Mouse (Mus musculus) gastrocnemius, postnatal 10 days (tissue): ENCODE results near the gene Apoc2. TPM values are rescaled to one million over a fixed set of nuclear protein-coding genes. Genes with fewer than 3 reads are reported as not detected.

Experiments
- DNase-seq: peaks from one replicate; pipeline ENCODE4 v3.0.0; 2021; ENCODE audit warnings: mixed read lengths
- total RNA-seq, 2 experiments: library from RNA; stranded (reverse); gene quantifications; 2 replicates each; pipeline ENCODE4 v1.2.3; 2021

The Apoc2 gene
- total RNA-seq, 2 experiments from 2014 or later: 0.61 TPM; not detected in 1

DNA sequence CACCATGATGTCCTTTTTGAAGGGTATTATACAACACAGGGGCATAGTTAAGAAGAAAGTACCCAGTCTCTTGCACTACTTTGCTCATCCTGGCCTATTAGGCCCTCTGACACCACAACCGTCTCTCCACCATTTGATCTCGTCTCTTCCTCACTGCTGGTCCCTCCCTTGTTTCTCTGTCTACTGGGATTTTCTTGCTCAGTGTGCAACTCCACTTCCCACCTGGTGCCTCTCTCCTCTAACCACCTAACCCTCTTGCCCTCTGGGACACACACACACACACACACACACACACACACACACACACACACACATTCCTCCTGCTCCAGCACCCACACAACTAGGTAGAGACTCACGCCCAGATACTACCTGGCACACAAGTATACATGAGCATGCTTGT, 1.2 kb upstream of the Apoc2 start:
- no peak for DNase-seq

DNA sequence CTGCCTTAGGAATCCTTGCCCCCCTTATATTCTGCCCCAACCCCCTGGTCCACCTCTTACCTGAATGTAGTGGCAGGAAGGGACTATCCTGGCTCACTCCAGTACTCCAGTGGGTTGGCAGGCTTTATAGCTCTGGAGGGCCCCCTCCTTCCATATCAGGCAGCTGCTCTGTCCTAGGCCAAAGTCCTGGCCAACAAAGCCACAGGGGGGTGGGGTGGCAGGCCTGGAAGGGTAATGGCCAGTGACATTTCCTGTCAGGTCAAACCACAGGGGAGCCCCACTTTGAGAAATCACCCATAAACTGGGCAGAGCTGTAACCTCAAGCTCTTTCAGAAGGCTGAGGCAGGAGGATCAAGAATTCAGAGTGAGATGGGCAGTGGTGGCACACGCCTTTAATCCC, 1.1 kb downstream of the Apoc2 start:
- DNase-seq: no peak

DNA sequence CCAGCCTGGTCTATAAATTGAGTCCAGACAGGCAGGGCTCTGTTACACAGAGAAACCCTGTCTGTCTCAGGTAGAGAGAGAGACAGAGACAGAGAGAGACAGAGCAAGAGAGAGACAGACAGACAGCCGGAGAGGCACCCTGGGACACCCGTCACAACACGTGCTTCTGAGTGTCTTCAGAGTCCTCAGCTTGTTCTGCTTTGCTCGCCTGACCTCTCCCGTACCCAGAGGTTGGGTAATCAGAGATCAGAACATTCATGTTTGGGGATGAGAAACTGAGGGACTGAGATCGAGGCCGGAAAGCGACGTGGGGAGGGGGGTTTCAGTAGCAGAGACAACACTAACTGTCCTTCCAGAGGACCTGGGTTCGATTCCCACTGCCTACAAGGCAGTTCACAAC, 1.9 kb downstream of the Apoc2 start:
- no peak for DNase-seq

DNA sequence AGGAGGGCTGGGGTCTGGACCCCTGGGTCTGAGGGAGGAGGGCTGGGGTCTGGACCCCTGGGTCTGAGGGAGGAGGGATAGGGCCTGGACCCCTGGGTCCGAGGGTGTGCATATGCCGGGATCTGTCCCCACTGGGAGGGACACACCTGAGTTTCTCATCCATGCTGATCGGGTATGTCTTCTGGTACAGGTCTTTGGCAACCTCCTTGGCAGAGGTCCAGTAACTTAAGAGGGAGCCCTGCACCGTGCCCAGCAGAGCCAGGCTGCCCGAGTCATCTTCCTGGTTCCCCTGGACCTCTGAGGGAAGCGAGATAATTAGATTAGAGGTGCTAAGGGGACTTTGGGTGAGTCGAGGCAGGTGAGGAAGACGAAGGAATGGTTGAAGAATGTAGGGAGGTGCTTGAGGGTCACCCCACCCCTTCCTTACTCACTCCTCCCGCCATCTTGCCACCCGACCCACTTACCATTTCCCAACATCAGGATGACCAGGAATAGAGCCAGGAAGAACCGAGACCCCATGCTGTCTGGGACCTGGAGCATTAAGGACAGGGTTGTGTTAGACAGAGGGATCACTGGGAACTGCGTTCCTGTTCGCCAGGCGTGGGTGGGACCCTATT, 4.5 kb downstream of the Apoc2 start:
- no peak for DNase-seq

DNA sequence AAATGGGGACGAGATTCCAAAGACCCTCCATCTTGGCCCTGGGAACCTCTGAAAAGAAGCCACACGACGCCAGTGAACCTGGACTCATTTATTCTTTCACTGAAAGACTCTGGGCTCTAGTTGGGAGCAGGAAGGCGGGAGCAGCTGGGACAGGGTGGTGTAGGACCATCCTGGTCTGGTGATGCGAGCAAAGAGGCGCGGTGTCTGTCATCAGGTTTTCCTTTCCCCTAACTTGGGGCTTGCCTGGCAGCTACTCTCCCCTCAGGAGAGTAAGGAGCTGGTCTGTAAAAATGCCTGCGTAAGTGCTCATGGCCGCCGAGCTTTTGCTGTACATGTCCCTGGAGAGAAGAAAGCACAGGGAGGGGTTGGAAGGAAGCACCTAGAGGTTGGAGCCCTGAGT, 6.2 kb downstream of the Apoc2 start:
- DNase-seq: no peak

DNA sequence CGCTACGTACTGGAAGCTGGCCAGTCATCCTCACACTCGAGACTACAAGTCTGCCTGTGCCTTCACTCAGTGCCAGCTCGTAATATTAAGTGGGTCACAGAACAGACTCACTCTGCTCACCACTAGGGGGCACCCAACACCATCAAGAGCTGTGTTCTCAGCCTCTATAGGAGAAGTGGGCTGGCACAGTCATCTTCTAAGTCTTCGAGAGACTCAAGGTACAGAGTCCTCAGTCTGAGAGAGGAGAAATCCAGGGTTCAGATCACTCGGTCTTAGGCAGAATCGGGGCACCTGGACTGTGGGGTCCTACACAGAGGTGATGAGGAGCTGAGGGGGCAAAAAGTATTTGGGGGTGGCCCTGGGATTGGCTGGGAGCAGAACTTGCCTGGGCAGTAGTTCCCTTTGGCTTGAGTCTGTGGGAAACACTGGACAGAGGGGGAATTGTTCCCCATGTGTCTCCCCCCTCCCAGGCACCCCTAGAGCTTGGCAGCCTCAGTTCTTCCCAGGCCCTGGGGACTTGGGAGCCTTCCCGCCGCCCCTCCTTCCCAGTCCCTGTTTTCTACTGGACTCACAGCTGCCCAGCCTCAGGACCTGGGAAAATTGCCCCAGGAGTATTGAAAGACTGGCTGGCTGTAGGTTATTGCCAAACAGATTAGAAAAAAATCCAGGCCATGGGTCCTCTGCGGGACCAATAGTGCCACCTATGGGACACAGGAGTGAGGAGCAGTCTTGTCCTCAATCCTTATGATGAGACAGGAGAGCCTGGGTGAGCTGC, 8.6 kb downstream of the Apoc2 start:
- DNase-seq: peak; percentile 91

DNA sequence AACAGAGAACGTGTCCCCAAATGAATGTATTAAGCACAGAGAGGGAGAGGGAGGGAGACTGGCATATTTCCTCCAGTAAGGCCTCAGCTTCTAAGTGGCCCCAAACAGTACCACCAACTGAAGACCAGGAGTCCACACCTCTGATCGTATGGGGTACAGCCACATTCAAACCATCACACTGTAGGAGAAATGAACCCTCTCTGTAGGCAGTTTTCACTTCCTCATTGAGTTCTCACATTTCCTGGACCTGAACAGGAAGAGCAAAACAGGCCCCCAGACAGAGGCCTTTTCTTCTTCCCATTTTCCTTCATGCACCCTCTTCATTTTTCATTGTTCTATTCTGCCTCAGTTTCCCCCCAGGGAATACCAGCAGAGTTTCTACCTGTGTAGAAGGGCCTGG, 10.3 kb downstream of the Apoc2 start:
- DNase-seq: no peak

DNA sequence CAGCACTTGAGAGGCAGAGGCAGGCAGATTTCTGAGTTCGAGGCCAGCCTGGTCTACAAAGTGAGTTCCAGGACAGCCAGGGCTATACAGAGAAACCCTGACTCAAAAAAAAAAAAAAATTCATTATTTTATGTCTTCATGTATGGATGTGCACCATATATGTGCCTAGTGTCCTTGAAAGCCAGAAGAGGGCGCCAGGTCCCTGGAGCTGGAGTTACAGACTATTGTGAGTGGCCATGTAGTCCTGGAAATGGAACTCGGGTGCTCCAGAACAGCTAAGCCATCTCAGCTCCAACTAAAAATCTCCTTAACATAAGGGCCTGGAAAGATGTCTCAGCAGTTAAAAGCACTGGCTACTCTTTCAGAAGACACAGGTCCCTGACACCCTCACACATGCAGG, 11.0 kb downstream of the Apoc2 start:
- no peak for DNase-seq

DNA sequence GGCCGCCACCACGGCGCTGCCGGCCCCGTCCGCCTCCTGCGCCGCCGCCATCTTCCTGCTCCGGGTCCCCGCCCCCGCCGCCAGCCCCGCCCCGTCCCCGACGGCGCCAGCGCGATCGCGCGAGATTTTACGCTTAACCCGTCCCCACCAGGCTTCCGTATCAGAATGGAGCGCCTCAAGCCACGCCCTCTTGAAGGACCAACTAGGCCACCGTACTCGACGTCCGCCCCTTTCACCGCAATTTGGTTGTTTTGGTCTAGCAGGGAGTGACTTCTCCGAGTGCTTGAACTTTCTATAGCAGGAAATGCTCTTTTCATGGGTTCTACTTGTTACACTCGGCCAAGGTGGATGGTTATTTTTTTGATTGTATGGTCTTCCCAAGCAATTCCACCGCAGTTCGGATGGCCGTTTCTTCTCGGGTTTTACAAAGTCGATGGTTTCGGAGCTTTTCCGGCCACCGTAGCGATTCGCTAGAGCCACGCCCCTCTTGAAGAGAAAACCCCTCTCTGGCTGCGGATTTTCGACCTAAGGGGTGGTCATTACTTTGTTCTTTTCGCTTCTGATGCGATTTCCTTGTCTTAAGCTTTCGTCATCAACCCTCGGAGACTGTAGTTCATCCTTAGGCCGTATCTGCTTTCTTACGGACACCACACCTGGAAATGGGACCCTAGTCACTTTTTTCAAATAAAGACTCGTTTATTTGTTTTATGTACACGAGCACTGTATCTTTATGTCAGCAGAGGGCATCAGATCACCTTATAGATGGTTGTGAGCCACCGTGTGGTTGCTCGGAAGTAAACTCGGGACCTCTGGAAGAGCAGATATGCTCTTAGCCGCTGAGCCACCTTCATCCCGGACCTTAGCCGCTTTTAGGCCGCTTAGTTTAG, 12.5 kb downstream of the Apoc2 start, which contains the start of gene Clptm1:
TSS of gene Clptm1 (minus strand) at position 79 of the 887 bp plus-strand sequence.
- peak; percentile 98 for DNase-seq

DNA sequence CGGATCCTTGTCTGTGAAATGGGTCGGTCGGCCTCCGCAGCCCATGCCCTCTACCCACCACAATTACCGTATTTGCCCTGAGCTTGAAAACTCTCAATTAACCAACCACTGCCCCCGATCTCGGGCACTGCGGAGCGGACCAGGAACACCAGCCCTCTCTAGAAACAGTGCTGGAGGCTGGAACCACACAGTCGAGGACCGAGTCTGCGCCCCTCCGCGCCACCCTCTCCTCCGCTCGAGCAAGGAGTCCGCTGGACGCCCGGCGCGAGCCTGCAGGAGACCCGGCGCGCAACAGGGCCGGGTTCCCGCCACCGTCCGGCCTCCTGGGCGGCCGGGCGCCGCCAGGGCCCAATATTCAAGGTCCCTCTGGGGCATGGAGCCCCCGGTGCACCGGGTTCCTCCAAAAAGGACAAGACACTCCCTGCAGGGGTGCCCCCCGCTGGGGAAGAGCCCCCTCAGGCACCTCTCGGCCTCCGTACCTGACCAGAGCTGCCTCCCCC, 13.2 kb downstream of the Apoc2 start:
- DNase-seq: no peak

DNA sequence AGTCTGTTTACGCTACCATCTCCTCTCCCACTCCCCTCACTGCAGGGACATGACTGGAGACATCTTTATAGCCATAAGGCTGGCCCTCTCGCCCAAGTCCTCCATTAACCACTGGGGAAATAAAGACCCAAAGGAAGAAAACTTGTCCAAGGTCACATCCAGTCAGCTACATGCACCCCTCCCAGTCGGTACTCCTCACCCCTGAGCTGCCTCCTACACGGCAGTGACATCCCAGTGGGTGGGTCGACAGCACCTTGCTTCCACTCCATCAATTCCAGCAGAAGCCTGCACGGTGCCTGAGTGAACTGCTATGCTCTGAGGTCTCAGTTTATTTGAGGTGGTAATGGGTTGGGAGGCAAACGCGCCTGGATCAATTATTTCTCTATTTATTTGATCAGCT, 13.8 kb downstream of the Apoc2 start:
- no peak for DNase-seq

DNA sequence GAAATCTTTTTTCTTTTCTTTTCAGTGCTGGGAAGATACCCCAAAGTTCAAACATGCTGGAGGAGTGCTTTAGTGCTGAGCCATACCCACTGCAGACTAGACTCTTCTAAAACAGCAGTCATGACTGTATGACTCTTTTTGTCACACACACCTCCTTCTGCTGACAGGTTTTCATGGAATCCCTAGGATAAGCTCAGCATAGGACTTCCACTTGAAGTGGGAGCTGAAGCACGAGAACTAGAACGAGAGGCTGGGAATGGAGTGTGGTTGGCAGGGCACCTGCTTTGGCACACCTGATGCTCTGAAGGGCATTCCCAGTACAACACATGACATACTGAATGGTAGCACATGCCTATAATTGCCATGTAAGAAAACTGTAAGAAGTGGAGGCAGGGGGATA, 25.1 kb downstream of the Apoc2 start:
- DNase-seq: no peak

DNA sequence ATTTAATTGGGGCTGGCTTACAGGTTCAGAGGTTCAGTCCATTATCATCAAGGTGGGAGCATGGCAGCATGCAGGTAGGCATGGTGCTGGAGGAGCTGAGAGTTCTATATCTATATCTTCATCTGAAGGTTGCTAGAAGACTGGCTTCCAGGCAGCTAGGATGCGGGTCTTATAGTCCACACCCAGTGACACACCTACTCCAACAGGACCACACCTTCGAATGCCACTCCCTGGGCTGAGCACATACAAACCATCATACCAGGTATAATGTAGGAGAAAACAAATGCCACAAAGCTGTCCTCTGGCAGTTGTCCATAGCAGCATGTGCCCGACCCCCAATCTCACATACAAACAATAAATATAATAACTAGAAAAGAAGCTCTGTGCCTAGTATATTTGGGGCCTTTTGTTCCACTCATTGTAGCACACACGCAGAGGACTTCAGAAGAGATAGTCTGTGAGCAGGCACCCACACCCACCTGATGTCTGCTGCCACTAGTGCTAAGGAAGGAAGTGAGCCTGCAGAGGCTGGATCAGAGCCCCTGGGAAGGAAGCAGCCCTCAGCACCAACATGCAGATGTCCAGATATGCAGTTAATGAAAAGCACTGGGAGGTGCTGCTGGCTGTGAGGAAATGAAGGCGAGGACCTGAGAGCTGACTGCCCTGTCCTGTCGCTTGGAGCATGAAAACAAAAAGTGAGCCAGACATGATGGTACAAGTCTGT, 26.5 kb downstream of the Apoc2 start:
- DNase-seq: no peak

DNA sequence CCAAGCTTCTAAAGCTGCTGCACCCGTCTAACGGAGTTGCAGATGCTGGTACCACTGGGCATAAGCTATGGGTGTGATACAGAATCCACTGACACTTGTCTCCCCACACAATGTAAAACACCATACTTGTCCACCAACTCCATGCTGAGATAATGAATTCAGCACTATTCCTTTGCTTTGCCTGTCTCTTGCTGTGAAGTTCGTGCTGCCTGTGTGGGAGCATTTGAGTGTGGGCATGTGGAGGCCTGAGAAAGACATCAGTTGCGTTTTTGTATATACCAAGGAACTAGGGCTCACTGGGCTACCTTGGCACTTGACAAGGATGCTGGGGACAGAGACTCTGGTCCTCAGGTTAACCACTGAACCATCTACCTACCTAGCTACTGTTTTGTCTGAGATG, 36.5 kb downstream of the Apoc2 start:
- DNase-seq: no peak

DNA sequence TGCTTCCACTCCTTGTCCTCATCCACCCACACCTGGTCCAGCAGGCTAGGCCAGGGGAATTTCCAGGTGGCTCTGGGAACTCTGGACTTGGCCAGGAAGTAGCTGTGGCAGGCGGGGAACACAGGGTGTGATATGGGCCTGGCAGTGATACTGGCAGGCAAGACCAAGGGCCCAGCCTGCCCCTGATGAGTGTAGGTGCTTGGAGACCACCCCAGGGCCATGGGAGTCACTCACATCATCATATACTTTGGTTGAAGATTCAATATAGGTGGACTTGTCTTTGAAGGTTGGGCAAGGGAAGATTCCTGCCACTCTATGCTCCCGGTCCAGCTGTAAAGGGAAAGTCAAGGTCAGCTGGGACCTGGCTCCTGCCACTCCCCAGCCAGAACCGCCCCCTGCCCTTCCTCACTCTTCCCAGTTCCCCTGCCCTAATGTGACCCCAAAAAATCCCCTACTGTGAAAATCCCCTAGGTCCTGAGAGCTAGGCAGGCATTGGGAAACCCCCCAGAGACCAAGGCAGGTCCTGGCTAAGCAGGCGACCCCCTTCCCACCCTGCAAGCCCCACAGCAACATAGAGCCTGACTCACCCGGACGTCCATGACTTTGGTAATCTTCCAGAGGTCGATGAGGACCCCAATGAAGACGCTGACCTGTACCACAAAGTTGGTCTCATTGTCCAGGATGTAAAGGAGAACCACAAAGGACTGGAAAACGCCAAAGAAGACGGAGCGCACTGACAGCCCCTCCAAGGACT, 42.5 kb downstream of the Apoc2 start:
- no peak for DNase-seq

DNA sequence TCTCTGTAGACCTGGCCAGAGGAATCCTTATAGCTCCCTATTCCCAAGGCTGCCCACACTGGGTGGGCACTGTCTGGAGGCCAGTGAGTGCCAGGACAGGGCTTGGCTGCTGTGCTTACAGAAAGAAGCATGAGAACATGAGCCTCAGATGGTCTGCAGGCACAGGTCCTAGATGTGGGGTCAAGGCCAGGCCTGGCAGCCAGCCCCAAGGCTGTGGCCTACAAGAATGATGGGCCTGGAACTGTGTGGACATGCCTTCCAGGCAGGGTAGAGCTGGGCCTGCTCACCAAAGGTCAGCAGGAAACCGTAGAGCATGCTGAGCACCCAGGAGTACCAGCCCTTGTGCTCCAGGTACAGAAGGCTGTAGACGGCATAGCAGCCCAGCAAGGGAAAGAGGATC, 43.1 kb downstream of the Apoc2 start:
- DNase-seq: peak; percentile 32

DNA sequence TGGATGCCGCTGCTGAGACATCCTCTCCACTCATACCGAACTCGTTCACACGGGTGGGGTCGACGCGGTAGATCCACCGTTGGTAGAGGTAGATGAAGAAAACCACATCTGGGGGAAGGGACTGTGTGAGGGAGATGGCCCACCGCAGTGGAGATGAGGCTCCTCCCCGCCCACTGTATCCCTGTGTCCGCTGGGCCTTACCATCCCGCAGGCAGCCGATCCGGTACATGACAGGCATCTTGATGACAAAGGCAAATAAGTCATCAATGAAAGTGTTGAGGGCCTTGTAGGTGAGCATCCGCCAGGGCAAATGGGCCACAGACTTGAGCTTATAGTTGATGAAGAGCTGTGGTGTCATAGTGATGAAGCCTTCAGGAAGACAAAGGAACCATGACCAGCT, 43.9 kb downstream of the Apoc2 start:
- DNase-seq: no peak

DNA sequence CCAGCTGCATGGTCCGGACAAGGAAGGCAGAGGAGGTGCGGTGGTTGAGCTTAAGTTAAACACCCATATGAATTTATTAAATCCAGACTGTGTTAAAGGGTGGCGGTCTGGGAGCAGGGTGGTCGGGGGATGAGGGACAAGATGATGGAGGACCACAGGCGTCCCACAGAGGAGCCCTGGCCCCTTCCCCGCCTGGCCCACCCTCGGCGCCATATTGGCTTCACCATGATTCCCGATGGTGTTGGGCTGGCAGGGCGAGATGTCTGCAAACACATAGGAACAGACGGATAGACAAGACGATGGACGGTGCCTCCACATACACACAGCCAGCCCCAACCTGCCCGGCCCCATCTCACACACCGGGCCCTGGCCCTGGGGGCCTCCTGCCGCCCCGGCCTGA, 44.5 kb downstream of the Apoc2 start:
- no peak for DNase-seq

DNA sequence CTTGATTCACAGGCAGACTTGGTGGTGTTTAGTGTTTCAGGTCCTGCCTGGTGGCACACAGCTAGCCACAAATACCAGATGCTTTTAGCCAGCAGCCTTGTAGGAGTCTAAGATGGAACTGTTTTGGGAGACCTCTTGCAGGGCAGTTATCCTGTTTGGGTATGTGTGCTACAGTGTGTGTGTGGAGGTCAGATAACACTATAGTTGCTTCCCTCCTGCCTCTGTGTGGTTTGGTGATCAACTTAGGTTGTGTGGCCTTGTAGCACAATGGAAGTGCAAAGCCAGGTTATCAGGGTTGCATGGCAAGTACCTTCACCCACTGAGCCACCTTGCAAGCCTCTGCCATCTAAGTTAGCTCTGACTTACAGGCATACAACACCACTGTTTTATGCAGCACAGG, 45.0 kb downstream of the Apoc2 start:
- DNase-seq: no peak

DNA sequence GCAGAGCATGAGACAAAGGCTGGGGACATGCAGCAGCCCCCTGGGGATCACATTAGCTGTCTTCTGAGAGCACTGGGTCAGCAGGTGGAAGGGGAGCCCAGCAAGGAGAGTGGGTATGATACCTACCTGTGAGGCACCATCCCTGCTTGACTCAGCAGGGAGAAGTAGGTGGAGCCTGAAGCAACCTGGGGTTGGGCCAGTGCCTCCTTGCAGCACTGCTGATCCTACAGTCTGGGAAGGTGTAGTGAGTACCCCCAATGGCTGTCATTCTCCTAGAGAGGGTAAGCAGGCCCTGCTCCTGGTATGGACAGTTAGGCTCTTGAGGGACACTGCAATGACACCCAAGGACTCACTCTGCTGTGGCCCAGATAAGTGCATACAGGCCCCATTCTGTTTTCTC, 45.5 kb downstream of the Apoc2 start:
- DNase-seq: no peak

DNA sequence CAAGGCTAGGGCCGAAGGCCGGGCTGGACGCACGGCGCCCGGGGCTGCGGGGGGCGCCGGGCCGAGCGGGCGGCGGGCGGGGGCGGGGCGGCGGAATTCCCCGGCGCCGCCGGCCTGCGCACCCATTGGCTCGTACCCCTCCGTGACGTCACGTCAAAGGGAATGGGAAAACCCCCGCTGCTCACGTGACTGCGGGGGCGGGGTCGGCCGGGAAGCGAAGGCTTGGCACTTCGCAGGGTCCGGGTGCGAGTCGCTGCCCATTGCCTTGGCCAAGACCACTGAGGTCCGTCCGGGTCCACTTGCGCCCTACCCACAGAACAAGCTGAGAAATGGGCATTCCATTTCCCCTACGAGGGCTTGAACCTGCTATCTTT, 48.4 kb downstream of the Apoc2 start, which contains the start of gene Relb:
TSS of gene Relb (minus strand) at position 78 of the 374 bp plus-strand sequence.
- DNase-seq: peak; percentile 96
